Mouse (Mus musculus) liver, adult 2 months (tissue): ENCODE results near the gene Fhit. TPM values are rescaled to one million over a fixed set of nuclear protein-coding genes. Genes with fewer than 3 reads are reported as not detected.

Experiments
- DNase-seq: peaks from one replicate; pipeline ENCODE4 v3.0.0-alpha.2; 2011; ENCODE audit warnings: low read depth, low spot score; ENCODE audit errors: extremely low read depth
- H3K27ac ChIP-seq: fragments of 200-500 bp; replicated peaks from 2 replicates; pipeline ENCODE4 v1.5.1; 2012; ENCODE audit warnings: low read depth, mild to moderate bottlenecking, control low read depth, inconsistent platforms, low read length; ENCODE audit not compliant: insufficient read depth
- H3K27me3 ChIP-seq: fragments of 200-500 bp; 2 replicates; pipeline ENCODE4 v1.6.1; 2012; ENCODE audit warnings: mild to moderate bottlenecking, moderate library complexity, low read length, inconsistent platforms; ENCODE audit not compliant: control insufficient read depth, insufficient read depth
- H3K36me3 ChIP-seq: fragments of 200-500 bp; 2 replicates; pipeline ENCODE4 v1.6.1; 2012; ENCODE audit warnings: low read length, inconsistent platforms; ENCODE audit not compliant: control insufficient read depth, insufficient read depth
- H3K4me1 ChIP-seq: fragments of 200-500 bp; 2 replicates; pipeline ENCODE4 v1.6.1; 2011; ENCODE audit warnings: low read length; ENCODE audit not compliant: control insufficient read depth, insufficient read depth
- H3K4me3 ChIP-seq: fragments of 200-500 bp; 2 replicates; pipeline ENCODE4 v1.5.1; 2011; ENCODE audit warnings: low read depth, mild to moderate bottlenecking, control low read depth, low read length, moderate library complexity; ENCODE audit not compliant: insufficient read depth
- H3K79me2 ChIP-seq: fragments of 200-500 bp; 2 replicates; pipeline ENCODE4 v1.6.1; 2012; ENCODE audit warnings: inconsistent platforms, mild to moderate bottlenecking, low read length, moderate library complexity; ENCODE audit not compliant: control insufficient read depth, insufficient read depth
- H3K9ac ChIP-seq: fragments of 200-500 bp; 2 replicates; pipeline ENCODE4 v1.6.1; 2012; ENCODE audit warnings: low read depth, mild to moderate bottlenecking, control low read depth, inconsistent platforms, low read length
- CTCF ChIP-seq: fragments of 200-500 bp; IDR thresholded peaks from 2 replicates; pipeline ENCODE4 v1.5.1; 2011; ENCODE audit warnings: low read depth, low read length, control low read depth
- POLR2A ChIP-seq: fragments of 200-500 bp; IDR thresholded peaks from 2 replicates; pipeline ENCODE4 v1.6.1; 2011; ENCODE audit warnings: low read length, control low read depth; ENCODE audit not compliant: insufficient read depth; ENCODE audit errors: extremely low read depth
- WGBS: fragments of 180-500 bp; shearing (Covaris S2); methylation state at CpG from one replicate; pipeline ENCODE4 v1.1.7; 2018; 5-methylcytosine and 5-hydroxymethylcytosine counted together
- polyA plus RNA-seq: library from polyadenylated mRNA; depleted of rRNA; stranded (reverse); fragments of >200 nt; gene quantifications from 2 replicates; pipeline ENCODE4 v1.2.3, GENCODE M21; 2012
- total RNA-seq: library from RNA; depleted of rRNA; stranded (reverse); fragments of >200 nt; gene quantifications from 2 replicates; pipeline ENCODE4 v1.2.3, GENCODE M21; 2014

Fhit gene
- total and polyA plus RNA-seq, 2 experiments: 7.6 to 7.8 TPM

DNA sequence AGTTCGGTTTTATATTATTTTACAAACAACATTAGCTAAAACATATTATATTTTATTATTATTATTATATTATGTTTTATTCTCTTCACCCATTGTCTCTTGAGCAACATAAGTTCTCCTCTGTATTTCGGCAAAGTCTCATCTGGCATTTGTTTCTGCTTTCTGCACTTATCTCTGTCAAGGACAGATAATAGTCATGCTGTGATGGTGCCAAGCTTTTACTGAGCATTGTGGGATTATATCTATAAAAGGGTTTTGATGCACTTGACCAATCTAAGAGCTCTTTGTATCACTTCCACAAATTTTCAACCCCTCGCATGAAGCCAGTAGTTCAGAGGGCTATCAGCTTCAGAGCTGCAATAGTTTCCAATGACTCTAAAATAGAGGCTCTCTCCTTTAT is 845.1 kb downstream of the Fhit start:
- H3K27ac ChIP-seq: no peak overlapping the region
- H3K9ac ChIP-seq: no peak overlapping the region
- no peaks in the 10 kb centered on the region for H3K4me1 ChIP-seq
- H3K36me3 ChIP-seq: no peaks in the 10 kb centered on the region
- TF ChIP-seq CTCF: no peak
- no peak for TF ChIP-seq POLR2A
- H3K4me3 ChIP-seq: no peak overlapping the region
- 84% methylated on average over 3 of the region's 3 CpGs for WGBS
- no peak for DNase-seq
- no peaks in the 10 kb centered on the region for H3K27me3 ChIP-seq
- no peaks in the 10 kb centered on the region for H3K79me2 ChIP-seq

- DNase-seq: no peak
- TF ChIP-seq CTCF: no peak
- TF ChIP-seq POLR2A: no peak
- WGBS: 77% methylated on average over 1 of the region's 1 CpGs
These were observed 849.6 kb downstream of the Fhit start for GRCm38 (mm10) chr14:10312190-10312589.

DNA sequence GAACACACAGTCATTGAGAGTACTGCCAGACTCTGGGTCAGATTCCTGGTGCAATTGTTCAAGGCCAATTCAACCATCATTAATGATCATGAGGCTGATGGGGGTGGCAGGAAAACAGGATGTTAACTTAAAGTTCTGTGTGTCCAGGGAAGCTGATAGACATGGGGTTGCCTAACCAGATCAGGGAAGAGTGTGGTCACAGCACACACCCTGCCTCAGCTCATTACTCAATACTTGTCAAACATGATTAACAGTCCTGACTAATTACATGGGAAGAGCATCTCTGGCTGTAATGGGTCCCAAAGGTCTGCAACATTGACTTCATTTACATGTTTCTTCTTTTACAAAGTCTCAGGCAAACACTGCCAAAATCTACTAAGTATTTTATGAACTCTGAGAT is 856.5 kb downstream of the Fhit start:
- Histone ChIP-seq H3K27me3 (no peaks in the 10 kb centered on the region), H3K4me3 (no peak overlapping the region), H3K36me3 (no peaks in the 10 kb centered on the region), H3K4me1 (no peaks in the 10 kb centered on the region), H3K9ac (no peak overlapping the region), H3K27ac (no peak overlapping the region), H3K79me2 (no peaks in the 10 kb centered on the region)
- TF ChIP-seq CTCF: no peak
- no peak for TF ChIP-seq POLR2A
- DNase-seq: no peak

More at GRCm38 (mm10) chr14:10312190-10312589, 849.6 kb downstream of the Fhit start:
- no peak overlapping the region for H3K4me3 ChIP-seq
- H3K4me1 ChIP-seq: no peaks in the 10 kb centered on the region
- H3K36me3 ChIP-seq: no peaks in the 10 kb centered on the region
- H3K27ac ChIP-seq: no peak overlapping the region
- no peak overlapping the region for H3K9ac ChIP-seq
- no peaks in the 10 kb centered on the region for H3K27me3 ChIP-seq
- no peaks in the 10 kb centered on the region for H3K79me2 ChIP-seq

- Histone ChIP-seq H3K27ac (no peak overlapping the region), H3K27me3 (no peaks in the 10 kb centered on the region), H3K4me3 (no peak overlapping the region), H3K4me1 (no peaks in the 10 kb centered on the region), H3K36me3 (no peaks in the 10 kb centered on the region), H3K79me2 (no peaks in the 10 kb centered on the region), H3K9ac (no peak overlapping the region)
- no peak for TF ChIP-seq POLR2A
- no peak for TF ChIP-seq CTCF
- WGBS: 68% methylated on average over 1 of the region's 1 CpGs
- DNase-seq: no peak
These were observed 860.3 kb downstream of the Fhit start for GRCm38 (mm10) chr14:10301497-10301896.

DNA sequence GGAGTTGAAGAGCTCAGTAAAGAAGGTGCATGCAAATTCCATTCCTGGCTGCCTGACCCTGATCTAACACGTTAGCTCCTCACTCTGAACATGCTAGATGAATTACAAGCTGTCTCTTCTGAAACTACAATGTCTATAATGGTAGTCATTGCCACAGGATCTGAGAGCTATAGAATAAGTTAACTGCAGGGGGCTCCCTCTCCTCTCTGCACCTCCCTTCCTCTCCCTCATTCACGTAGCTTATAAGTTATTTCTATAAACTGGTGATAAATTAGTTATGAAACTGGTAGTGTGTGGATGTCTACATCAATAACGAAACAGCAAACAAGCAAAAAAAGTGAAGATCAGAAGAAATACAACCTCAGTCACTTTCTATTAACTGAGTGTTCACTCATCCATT is 860.9 kb downstream of the Fhit start:
- no peaks in the 10 kb centered on the region for H3K36me3 ChIP-seq
- no peak overlapping the region for H3K27ac ChIP-seq
- H3K27me3 ChIP-seq: no peaks in the 10 kb centered on the region
- H3K4me3 ChIP-seq: no peak overlapping the region
- no peaks in the 10 kb centered on the region for H3K4me1 ChIP-seq
- no peak for DNase-seq
- 76% methylated on average over 3 of the region's 3 CpGs for WGBS
- H3K9ac ChIP-seq: no peak overlapping the region
- TF ChIP-seq POLR2A: no peak
- TF ChIP-seq CTCF: no peak
- no peaks in the 10 kb centered on the region for H3K79me2 ChIP-seq

DNA sequence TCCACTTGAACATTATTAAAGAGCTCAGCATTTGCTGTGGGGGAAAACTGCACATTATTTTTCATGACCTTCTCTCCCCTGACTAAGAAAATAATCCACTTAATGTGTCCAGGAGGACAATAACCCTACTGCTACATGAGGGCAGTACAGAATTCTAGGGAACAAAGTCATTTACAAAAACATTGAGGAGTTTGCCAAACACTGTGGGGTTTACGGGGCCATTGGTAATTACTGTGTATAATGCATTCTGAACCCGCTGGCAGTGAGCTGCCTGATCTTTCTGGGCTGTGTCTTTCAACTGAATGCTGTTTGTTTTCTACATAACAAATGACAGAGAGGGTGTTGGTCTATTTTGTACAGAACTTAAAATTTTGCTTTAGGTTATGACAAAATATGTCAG is 862.8 kb downstream of the Fhit start:
- Histone ChIP-seq H3K36me3 (no peaks in the 10 kb centered on the region), H3K27me3 (no peaks in the 10 kb centered on the region), H3K4me1 (no peaks in the 10 kb centered on the region), H3K27ac (no peak overlapping the region), H3K9ac (no peak overlapping the region), H3K79me2 (no peaks in the 10 kb centered on the region), H3K4me3 (no peak overlapping the region)
- WGBS: 83% methylated on average over 2 of the region's 2 CpGs
- DNase-seq: no peak
- TF ChIP-seq CTCF: no peak
